Mouse (Mus musculus): ENCODE measurements around the gene Mb.
A peak's percentile ranks its signal among the peaks of the same experiment; 100 is the strongest.
"Not testable (repeated sequence)": the region's sequence is repeated elsewhere in the genome, so short reads cannot be mapped to it uniquely, and the experiment has no call there.

Gene Mb

GRCm38 (mm10) chr15:77065259-77065852, 14.9 kb upstream of the Mb start:
- DNase-seq (ENCODE audit: low read depth): no peak

GRCm38 (mm10) chr15:77062746-77063145, 12.3 kb upstream of the Mb start:
- DNase-seq (ENCODE audit: low read depth): no peak

- not testable (repeated sequence) for DNase-seq (ENCODE audit: low read depth)
These were observed 8.9 kb upstream of the Mb start for GRCm38 (mm10) chr15:77059416-77059815.

GRCm38 (mm10) chr15:77058566-77058965, 8.1 kb upstream of the Mb start:
- DNase-seq (ENCODE audit: low read depth): peak; percentile 76

GRCm38 (mm10) chr15:77056791-77057051, 6.3 kb upstream of the Mb start:
- no peak for DNase-seq (ENCODE audit: low read depth)

- DNase-seq (ENCODE audit: low read depth): peak; percentile 60
These were observed 5.7 kb upstream of the Mb start for GRCm38 (mm10) chr15:77056001-77056790.

GRCm38 (mm10) chr15:77054611-77055175, 4.2 kb upstream of the Mb start:
- DNase-seq (ENCODE audit: low read depth): no peak

GRCm38 (mm10) chr15:77053021-77053420, 2.6 kb upstream of the Mb start:
- DNase-seq (ENCODE audit: low read depth): no peak

GRCm38 (mm10) chr15:77052176-77052575, 1.7 kb upstream of the Mb start:
- no peak for DNase-seq (ENCODE audit: low read depth)

GRCm38 (mm10) chr15:77045609-77046008, 4.9 kb downstream of the Mb start:
- DNase-seq (ENCODE audit: low read depth): no peak

- peak; percentile 66 for DNase-seq (ENCODE audit: low read depth)
These were observed 5.7 kb downstream of the Mb start, which contains the start of gene Apol6 for GRCm38 (mm10) chr15:77044597-77045320. Apol6 (plus strand) TSS chr15:77044729.

GRCm38 (mm10) chr15:77040784-77041183, 9.7 kb downstream of the Mb start:
- no peak for DNase-seq (ENCODE audit: low read depth)

- no peak for DNase-seq (ENCODE audit: low read depth)
These were observed 11.2 kb downstream of the Mb start for GRCm38 (mm10) chr15:77039211-77039700.

GRCm38 (mm10) chr15:77037278-77038161, 12.9 kb downstream of the Mb start:
- peak; percentile 94 for DNase-seq (ENCODE audit: low read depth)

GRCm38 (mm10) chr15:77036989-77037277, 13.5 kb downstream of the Mb start:
- no peak for DNase-seq (ENCODE audit: low read depth)

GRCm38 (mm10) chr15:77036320-77036988, 14.0 kb downstream of the Mb start:
- DNase-seq (ENCODE audit: low read depth): peak; percentile 99

GRCm38 (mm10) chr15:77035643-77036042, 14.8 kb downstream of the Mb start:
- no peak for DNase-seq (ENCODE audit: low read depth)

GRCm38 (mm10) chr15:77034526-77034925, 15.9 kb downstream of the Mb start:
- no peak for DNase-seq (ENCODE audit: low read depth)

- no peak for DNase-seq (ENCODE audit: low read depth)
These were observed 19.2 kb downstream of the Mb start for GRCm38 (mm10) chr15:77031271-77031670.

- DNase-seq (ENCODE audit: low read depth): peak; percentile 99
These were observed 21.0 kb downstream of the Mb start for GRCm38 (mm10) chr15:77029331-77029991.

GRCm38 (mm10) chr15:77027675-77028074, 22.8 kb downstream of the Mb start:
- peak; percentile 46 for DNase-seq (ENCODE audit: low read depth)
